Mouse (Mus musculus): ENCODE results near the gene Psg16. TPM values are rescaled to one million over a fixed set of nuclear protein-coding genes. Genes with fewer than 3 reads are reported as not detected.

The Psg16 gene
- total RNA-seq (2021) = 0.23 and 0.33 TPM in 2 replicates
- long read RNA-seq, experiment 1 = 0 reads
- long read RNA-seq, experiment 2 = 0 reads

DNA sequence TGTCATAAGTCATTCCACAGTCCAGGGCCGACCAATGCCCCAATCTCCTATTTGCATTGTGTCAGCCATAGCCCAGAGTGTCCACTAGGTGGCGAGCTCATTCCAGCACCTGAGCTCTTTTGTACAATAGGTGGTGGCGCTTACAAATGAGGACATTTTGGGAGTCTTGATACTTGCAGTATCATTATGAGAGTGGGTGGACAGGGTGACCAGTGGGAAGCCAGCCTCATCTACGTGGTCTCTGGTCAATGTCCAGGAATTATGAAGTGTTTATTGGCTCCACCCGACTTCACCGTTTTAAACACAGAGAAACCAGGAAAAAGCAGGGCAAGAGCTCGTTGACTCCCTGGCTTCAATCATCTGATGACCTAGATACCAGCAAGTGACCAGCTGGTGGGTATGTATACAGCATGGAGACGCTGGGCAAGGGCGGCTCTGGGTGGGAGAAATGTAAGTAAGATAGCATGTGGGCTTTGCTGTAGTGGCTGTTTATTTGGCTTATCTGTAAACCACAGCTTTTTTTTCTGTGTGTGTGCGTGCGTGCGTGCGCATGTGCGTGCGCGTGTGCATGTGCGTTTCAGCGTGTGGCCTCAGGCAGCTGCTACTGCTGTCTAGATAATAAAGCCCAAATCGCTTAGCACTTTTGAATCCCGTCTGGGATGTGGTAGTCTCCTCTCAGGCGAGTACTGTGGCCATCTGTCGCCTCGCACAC is at the start of gene Psg16:
Gene Psg16, plus strand, starts transcription at position 137 of the 712 bp plus-strand sequence.
- DNase-seq = peak; percentile 76

DNA sequence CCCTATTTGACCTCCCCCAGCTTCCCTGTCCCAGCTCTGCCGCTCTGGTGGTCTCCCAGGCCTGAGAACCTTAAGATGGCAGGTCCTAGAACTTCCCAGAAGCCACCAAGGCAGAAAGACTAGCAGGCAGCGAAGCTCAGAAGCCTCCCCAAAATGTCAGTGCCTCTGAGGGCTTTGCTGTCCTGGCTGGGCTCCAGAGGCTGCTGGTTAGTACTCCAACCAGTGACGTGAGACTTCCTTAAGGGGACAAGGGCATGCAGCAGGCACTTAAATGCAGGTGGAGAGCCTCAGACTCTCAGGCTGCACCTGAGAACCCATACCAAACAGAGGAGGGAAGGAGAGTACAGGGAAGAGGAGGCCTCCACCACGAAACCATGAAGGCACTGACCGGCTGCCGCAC is 49.7 kb upstream of the Psg16 start:
- peak; percentile 46 for DNase-seq

DNA sequence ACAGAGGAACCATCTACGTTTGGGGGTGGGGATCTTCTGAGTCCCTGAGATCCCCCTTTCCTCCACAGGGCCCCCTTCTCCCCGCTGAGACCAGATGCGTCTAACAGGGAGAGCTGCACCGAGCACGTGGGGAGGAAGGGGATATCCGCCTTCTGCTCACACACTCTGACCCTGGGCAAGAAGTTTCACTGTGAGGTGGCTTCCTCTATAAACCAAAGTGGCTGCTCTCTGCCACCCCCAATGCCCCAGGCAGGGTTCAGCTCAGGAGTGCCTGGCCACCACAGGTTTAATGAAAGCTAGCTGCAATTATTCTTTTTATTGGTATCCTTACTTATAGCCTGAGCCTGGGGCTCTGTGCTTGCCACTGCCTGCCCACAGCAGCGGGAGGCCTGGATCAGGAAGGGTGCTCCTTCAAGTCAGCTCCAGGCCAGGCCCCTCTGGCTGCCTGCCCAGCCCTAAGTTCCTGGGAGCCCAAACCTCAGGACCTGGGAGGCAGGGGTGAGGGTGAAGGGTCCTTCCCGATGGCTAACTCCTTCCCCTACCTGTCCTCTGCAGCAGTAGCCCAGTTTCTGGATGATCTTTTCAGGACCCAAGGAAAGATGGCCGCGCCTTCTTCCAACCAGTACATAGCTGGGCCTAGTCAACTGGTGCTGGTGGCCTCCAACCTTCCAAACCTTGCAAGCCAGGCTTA is 48.9 kb upstream of the Psg16 start:
- peak; percentile 52 for DNase-seq

DNA sequence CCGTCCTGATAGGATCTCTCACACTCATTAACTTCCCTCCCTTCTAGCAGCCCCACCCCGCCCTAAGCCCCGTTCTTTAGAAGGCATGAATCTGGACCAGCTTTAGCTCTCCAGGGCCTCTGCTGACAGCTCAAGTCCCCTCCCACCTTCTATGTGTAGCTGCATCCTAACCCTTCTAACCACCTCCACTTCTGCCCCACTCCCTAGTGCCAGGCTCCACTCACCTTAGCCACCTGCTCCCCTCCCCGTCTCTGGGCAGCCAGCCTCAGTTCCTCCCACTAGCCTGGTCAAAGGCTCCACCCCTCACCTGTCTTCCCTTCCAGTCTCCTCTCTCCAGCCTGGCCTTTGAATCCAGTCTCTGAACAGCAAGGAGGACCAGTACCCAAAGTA is 48.3 kb upstream of the Psg16 start:
- no peak for DNase-seq

DNA sequence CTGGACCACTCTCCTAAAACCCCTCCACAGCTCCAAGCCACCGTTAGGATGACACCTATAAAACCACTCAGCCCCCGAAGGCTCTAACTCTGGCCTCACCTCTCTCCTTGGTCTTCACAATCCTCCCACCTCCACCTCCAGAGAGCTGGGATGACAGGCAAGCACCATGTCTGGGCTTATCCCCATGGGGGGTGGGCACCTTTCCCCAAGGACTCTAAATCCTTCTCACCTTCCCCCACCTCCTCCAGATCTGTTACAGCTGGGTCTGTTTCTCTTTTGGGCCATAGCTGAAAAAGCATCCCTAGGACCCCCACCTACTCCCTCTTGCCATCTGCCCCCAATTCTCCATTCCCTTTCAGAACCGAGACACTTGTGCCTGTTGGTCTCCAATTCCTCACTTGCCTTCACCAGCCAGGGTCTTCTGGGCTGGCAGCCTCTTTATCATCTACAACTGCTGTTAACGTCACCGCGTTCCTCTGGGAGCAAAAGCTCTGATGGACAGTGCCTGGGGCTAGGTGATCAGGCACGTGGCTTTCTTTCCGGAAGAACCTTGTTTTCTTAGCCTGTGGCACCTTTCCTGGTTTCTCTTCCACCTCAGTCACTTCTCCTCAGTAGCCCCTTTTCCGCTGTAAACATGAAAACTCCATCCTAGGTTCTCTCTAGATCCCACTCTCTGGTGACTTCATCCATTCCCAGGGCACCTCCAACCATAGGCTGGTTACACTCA is 47.8 kb upstream of the Psg16 start:
- DNase-seq = no peak

DNA sequence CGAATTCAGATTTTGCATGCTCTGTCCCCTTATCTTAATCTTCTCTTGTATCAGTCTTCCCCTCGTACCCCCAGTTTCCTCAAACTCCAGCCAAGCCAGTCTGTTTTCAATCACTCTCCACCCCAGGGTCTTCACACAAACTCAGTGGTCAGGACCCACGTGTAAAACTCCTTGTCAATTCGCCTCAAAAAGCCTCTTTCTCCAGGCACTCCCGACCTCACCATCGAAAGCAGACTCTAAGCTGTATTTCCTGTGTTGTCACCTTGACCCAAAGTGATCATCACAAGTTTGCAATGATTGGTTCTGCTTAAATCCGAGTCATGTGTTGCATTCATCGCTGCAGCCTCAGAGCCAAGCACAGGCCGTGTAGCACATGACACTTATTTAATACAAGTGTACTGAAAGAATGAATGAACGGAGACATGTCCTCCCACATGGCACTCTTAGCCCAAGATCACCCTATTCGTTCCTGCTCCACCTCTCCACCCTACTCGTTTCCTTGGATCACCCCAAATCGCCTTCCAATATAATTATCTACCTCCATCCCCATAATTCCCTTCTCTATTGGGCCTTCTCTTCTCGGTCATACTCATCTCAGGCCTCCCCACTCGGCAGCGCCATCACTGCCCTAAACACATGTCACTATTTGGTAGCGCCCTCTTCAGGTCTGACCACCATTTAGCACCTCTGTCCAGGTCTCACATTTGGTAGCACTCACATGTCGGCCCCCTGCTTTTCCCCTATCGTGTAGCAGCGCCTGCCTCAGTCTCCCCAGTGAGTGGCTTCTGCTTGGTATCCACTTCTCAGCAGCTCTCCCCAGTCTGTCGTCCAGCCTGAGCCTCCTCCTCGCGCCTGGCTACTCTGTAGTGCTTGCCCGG is 46.9 kb upstream of the Psg16 start:
- no peak for DNase-seq

DNA sequence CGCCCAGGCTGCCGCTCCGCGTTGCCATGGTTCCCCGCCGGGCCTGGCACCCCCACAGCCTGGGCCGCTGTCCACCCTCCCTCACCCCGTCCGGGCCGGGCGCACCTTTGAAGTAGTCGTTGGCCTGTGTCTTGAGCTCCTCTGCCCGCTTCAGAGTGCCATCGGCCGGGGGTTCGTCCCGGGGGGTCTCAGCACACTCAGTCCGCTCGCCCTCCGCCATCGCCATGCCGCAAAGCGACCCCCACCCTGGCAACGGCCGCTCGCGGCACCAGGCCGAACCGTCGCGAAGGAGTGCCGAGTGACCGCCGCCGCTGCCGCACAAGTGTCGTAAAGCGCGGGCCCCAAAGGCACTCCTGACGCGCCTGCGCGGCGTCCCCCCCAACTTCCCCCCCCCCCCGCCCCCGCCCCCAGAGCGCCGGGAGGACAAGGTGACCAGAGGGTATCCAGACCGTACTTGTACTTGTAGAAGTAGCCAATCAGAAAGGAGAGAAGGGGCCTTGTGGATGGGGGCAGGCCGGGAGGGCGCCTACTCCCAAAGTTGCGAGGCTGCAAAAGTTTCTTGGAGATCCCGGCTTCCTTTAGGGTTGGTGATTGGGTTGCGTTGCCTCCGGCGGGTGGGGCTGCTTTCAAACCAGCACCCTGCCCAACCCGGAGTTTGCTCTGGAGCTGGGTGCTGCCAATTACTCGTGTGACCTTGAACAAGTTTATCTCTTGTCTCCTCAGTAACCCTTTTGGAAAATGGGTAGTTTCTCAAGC is 46.1 kb upstream of the Psg16 start, which contains the start of gene Ppp5c:
Gene Ppp5c, minus strand, starts transcription at position 337 of the 756 bp plus-strand sequence.
- DNase-seq = peak; percentile 96

DNA sequence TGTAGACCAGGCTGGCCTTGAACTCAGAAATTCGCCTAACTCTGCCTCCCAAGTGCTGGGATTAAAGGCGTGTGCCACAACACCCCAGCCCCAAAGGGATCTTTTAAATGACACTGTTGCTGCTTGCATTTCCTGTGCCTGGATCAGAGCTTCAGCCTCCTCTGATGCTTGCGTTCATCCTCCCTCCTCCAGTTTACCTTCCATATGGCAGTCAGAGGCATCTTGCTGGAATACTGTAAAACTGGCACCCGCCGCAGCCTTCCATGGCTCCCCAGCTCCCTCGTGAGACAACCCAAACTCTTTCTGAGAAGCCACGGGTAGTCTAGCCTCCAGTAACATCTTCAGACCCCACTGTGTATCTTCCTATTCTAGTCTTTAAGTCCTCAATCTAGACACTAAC is 44.9 kb upstream of the Psg16 start:
- no peak for DNase-seq

DNA sequence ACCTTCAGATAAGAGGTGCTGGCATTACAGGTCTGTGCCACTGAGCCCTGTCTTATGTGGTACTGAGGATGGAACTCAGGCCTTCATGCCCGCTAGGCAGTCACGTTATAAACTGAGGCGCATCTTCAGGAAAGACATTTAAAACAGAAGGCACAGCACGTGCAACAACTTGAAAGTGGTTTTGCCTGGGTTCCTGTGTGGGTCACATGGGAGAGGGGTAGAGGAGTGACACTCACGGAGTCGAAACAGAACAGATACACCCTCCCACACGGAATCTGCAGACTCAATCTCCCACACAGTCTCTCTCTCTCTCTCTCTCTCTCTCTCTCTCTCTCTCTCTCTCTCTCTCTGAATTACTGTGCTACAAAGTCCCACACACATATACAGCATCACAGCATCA is 43.6 kb upstream of the Psg16 start:
- DNase-seq = no peak

DNA sequence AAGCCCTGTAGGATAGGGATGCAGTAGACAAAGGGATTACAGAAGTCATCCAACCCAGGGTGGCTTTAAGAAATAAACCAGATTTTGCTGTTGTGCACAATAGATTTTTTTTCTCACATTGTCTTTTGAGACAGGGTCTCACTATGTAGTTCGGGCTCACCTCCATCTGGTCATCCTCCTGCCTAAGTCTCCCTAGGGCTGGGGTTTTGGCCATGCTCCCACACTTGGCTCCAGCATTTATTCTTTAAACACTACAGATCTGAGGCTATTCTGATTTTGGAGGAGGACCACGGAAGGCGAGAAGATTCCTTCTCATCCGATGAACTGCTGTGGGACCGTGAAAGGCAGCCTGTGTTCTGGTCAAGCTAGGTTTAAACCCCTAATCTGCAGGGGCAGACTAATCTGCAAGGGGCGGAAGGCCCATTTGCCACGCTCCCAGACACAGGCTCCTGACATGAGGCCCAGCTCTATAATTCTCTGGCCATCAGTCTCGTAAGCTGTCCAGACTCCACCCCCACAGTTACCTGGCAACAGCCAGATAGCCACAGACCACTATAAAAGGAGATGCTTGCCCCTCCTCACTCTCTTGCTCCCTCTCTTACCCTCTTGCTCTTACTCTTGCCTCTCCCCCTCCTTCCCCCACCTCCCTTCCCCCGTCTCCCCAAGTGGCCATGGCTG is 35.7 kb upstream of the Psg16 start:
- DNase-seq = no peak

DNA sequence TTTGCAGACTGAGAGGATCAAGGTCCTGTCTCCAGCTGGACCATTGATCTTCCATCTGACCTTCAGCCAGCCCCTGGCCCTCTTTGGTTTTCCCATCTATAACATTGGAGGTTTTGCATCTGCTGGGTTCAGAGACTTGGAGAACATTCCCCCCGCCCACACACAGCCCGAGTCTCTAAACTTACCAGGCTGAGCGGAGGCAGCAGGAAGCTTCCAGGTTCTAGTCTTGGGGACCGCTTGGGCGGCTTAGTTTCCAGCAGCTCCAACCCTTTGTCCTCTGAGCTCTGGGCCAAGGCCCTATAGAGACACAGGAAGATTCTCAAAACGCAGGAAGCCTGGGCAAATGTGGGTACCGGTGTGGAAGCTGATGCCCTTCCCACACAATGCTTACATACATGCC is 34.5 kb upstream of the Psg16 start:
- no peak for DNase-seq

DNA sequence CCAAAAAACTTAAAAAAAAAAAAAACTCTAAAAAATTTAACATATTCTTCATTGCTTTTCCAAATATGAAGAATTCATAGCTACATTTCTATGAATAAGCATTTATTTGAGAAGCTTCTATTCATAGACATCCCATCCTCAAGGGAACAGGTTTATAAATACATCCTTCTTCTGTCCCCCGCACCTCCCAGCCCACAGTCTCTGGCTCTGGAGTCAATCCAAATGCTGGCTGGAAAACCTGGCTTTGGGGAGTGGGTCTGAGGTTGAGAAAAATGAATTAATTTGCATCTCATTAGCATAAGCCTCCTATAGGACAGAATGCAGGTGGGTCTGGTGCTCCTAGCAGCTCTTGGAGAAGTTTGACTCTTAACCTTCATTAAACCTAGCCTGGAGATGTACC is 28.1 kb upstream of the Psg16 start:
- DNase-seq = no peak

DNA sequence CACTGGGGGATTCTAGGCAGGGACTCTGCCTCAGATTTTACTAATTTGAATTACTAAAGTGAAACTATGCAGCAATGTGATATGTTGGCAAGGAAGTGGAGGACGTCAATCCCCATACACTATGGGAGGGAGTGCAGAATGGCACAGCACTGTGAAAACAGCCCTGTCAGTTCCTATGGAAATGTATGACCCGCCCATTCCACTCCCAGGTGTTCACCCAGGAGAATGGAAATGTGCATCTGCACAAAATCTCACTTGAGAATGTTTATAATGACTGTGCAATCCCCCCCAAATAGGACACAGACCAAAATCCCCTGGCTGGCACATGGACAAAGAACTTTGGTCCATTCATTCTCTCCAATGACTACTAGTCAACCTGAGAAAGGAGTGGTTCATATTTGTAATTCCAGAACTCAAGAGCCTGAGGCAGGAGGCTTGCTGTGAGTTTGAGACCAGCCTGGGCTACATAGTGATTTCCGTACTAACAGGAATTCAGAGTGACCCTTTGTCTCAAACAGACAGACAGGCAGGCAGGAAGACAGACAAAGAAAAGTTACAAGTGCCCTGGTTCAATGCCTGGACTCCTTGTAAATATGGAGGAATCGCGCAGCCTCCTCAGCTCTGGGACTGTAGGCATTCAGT is 26.7 kb upstream of the Psg16 start:
- no peak for DNase-seq

DNA sequence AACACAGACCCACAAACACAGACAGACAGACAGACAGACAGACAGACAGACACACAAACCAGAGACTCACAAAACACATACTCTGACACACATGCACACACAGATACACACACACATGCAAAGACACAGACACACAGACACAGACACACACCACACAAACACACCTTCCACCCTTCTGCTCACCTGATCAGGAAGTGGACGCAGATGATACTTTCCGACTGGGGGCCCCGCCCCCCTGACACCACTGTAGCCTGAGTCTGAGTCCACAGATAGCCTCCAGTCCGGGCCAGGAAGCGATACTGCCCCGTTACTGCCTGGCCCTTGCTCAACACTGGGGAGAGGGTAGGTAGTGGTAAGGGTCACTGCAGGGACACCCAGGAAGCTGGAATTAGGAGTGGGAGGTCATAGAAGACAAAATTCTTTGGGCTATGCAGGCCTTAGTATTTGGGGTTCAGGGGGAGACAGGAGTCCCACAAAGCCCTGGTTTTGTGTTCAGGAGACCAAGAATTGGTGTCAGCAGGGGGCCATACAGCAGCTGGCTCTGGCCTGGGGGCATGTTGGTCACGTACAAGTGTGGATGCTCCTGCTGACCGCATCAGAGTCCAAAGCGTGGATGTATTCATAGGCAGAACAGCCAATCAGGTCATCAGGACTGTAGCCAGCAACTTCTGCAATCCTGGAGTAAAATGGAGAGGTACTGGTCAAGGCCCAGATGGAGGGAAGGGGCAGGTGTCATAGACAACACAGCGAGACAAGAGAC is 25.2 kb upstream of the Psg16 start:
- no peak for DNase-seq

DNA sequence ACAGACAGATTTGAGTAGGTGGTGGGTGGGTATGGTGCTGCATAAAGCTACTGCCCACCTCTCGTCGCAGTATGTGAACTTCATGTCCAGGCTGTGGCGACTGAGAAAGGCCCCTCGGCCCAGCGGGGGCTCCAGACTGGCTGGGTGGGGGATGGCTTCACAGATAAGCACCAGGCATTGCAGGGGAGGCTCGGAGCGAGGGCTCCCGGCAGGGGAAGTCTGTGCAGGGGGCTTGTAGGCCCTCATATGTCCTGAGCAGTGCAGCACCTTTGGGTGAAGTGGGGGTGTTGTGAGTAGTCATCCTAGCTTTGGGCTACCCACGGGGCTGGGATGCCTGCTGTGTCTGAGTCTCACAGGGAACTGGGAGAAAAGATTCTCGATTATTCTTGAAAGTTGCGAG is 23.3 kb upstream of the Psg16 start:
- DNase-seq = no peak

DNA sequence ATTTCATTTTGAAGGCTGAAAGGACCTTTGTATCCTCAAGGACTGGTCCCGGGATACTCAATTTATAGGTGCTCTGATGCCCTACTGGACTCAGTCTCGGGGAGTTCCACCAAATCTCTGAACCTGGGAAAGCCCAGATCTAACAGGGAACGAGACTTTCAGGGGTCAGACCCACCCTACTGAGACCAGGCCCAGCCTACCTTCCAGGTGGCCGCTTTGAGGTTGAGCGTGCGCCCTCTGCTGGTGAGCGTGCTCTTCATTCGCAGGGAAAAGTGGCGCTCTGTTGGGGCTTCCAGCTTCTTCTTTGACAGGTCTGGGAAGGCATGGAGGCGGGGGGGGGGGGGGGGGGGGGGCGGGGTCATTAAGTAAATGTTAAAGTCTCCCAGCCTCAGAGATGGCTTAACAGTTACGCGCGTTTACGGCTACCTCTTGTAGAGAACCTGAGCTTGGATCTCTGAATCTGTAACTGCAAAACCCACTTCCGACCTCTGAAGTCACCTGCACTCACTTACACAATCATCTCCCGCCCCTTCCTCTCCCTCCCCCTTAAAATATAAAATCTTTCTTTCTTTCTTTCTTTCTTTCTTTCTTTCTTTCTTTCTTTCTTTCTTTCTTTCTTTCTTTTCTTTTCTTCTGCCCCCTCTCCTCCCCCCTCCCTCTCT is 22.8 kb upstream of the Psg16 start:
- DNase-seq = peak; percentile 83

DNA sequence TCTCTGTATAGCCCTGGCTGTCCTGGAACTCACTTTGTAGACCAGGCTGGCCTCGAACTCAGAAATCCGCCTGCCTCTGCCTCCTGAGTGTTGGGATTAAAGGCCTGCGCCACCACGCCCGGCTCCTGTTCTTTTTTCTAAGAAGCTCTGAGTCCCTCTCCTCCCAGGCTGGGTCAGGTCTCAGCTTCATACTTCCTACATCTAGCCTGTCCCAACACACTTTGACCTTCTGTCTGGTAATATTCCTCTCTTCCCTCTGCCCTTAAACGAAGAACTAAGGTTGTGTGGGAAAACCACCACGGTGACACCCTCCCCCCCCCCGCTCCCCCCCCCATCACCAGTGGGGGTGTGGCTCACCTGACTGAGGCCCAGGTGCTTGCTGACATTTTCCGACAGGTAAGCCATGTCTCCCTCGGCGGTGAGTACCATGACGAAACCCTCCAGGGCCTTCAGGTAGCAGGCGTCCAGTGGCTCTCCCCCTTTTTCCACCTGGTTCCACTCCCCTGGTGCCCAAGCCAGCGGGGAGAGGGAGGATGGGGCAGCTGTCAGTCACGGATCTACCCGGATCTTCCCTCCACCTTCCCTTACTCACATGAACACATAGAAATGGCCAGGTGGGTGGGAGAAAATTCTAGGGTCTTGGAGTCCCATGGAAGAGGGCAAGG is 19.4 kb upstream of the Psg16 start:
- no peak for DNase-seq

DNA sequence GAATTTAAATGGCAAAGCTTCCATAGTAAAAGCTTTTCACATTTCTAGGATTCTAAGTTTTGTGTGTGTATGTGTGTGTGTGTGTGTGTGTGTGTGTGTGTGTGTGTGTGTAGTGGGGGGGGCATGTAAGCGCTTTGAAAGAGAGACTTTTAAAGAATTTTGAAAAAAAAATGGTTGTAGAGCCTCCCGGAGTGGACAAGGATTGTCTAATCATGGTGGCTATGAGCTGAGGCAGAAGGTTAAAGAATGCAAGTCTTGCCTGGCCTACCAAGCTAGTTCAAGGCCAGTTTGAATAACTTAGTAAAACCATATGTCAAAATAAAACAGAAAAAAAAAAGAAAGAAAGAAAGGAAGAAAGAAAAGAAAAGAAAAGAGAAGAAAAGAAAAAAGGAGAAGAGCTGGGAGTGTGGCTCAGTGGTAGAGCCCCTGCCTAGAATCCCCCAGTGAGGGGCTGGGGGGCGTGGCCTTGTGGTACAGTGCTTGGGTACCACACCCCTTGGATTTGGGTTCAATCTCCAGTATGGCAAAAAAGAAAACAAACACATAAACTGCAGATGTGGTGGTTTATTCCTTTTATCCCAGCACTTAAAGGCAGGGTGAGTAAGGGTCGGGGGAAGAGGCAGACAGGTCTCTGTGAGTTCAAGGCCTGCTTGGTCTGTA is 18.4 kb upstream of the Psg16 start:
- DNase-seq = no peak

Measured in adrenal gland, postnatal 14 days (tissue).